Mouse (Mus musculus) embryo, embryonic 9.5 days (tissue): ENCODE measurements around the gene Acat3.
"Not testable (repeated sequence)": the region's sequence is repeated elsewhere in the genome, so short reads cannot be mapped to it uniquely, and the experiment has no call there.

Source experiments
- DNase-seq: peaks from one replicate; pipeline ENCODE4 v3.0.0-alpha.2; 2017; ENCODE audit errors: extremely low spot score

Gene Acat3

GRCm38 (mm10) chr17:12916588-12917380 is 23.6 kb downstream of the Acat3 start:
- no peak for DNase-seq

- peak; percentile 99 for DNase-seq
Observed at GRCm38 (mm10) chr17:12915881-12916583, 24.4 kb downstream of the Acat3 start, which contains the start of gene Mrpl18. Gene Mrpl18 (minus strand): TSS chr17:12916345.

- no peak for DNase-seq
Observed at GRCm38 (mm10) chr17:12915488-12915880, 24.9 kb downstream of the Acat3 start, which contains the start of gene Tcp1. Gene Tcp1 (plus strand): TSS chr17:12915701.

- no peak for DNase-seq
Observed at GRCm38 (mm10) chr17:12910391-12910790, 30.0 kb downstream of the Acat3 start.

GRCm38 (mm10) chr17:12909361-12910280 is 30.8 kb downstream of the Acat3 start, which contains the start of gene Pnldc1:
Gene Pnldc1 (minus strand): TSS chr17:12910230.
- no peak for DNase-seq

- no peak for DNase-seq
Observed at GRCm38 (mm10) chr17:12906436-12906835, 34.0 kb downstream of the Acat3 start.

GRCm38 (mm10) chr17:12905810-12906209 is 34.6 kb downstream of the Acat3 start:
- DNase-seq: no peak

GRCm38 (mm10) chr17:12904349-12904748 is 36.1 kb downstream of the Acat3 start:
- no peak for DNase-seq

GRCm38 (mm10) chr17:12903372-12904333 is 36.7 kb downstream of the Acat3 start:
- DNase-seq: peak; percentile 31

GRCm38 (mm10) chr17:12902291-12902690 is 38.1 kb downstream of the Acat3 start:
- DNase-seq: no peak

- DNase-seq: not testable (repeated sequence)
Observed at GRCm38 (mm10) chr17:12898607-12899006, 41.8 kb downstream of the Acat3 start.

GRCm38 (mm10) chr17:12897674-12898073 is 42.7 kb downstream of the Acat3 start:
- no peak for DNase-seq

- DNase-seq: no peak
Observed at GRCm38 (mm10) chr17:12892033-12892432, 48.4 kb downstream of the Acat3 start.

GRCm38 (mm10) chr17:12891054-12891453 is 49.3 kb downstream of the Acat3 start:
- no peak for DNase-seq

GRCm38 (mm10) chr17:12887021-12887775 is 53.2 kb downstream of the Acat3 start:
- DNase-seq: no peak

GRCm38 (mm10) chr17:12886620-12887019 is 53.8 kb downstream of the Acat3 start:
- DNase-seq: no peak

GRCm38 (mm10) chr17:12881216-12881615 is 59.2 kb downstream of the Acat3 start:
- no peak for DNase-seq

GRCm38 (mm10) chr17:12880178-12880577 is 60.2 kb downstream of the Acat3 start:
- peak; percentile 81 for DNase-seq

GRCm38 (mm10) chr17:12875734-12876133 is 64.7 kb downstream of the Acat3 start, which contains the start of gene Mrgprh:
Gene Mrgprh (plus strand): TSS chr17:12876034.
- DNase-seq: no peak
